ENCODE assay signal across 10 mouse cellular contexts in the genomic region with DNA sequence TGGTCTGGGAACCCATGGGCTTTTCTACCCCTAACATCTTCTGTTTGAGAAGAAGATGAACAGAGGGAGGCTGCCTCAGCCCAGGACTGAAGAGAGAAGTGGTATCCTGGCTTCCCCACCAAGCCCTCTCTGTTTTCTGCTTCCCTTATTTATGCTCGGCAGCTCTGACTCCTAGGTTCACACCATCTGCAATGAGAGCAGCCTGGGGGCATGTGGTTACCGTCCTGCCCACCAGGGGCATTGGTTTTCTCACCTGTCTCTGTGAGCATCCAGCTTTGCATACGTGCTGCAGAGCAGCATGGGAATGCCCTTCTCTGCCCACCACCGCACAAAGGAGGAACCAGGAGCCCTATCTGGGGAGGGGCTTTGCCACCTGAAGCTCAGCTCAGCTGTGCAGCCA.
DNase-seq lines count a peak whose midpoint lies in the region; ATAC-seq and TF ChIP-seq lines count a peak whose summit lies in the region.
"Had no signal": no experiment of that assay in that cellular context is flagged by ENCODE, and none has a peak within 500 bp of the region (broad histone marks: within the 10 kb centered on the region; RNA-seq: fewer than 3 reads in every experiment).

No protein-coding gene starts in this region.

- ATAC-seq in intestine, postnatal 0 days: no peak
- no peak for ATAC-seq in intestine, embryonic 16.5 days

- TF ChIP-seq CTCF in intestine, postnatal 0 days (IDR thresholded peaks at IDR 0.05; ENCODE audit: low read depth): peak; percentile 36; the same call in 1 of the 2 replicates

- H3K4me1 ChIP-seq in intestine, postnatal 0 days (replicated peaks; ENCODE audit: control insufficient read depth, insufficient read depth, low read length): peaks cover 9% of the 10 kb centered on the region
- H3K4me1 ChIP-seq in intestine, embryonic 16.5 days (ENCODE audit: control insufficient read depth, insufficient read depth, low read length): peaks cover 23% of the 10 kb centered on the region

- H3K4me3 ChIP-seq in intestine, postnatal 0 days (ENCODE audit: low read depth, low read length): no peak overlapping the region
- no peak overlapping the region for H3K4me3 ChIP-seq in intestine, embryonic 16.5 days (ENCODE audit: low read length)
- no peak overlapping the region for H3K4me3 ChIP-seq in macrophage (ENCODE audit: inconsistent target)
- H3K4me3 ChIP-seq: erythroblast, embryonic 14.5 days; hindbrain, embryonic 12.5 days had no signal

- no peaks in the 10 kb centered on the region for H3K27me3 ChIP-seq in intestine, postnatal 0 days (replicated peaks; ENCODE audit: control insufficient read depth, insufficient read depth, low read length)
- no peaks in the 10 kb centered on the region for H3K27me3 ChIP-seq in intestine, embryonic 16.5 days (replicated peaks; ENCODE audit: control insufficient read depth, insufficient read depth, low read length)

- WGBS in intestine, postnatal 0 days: 60% methylated on average over 4 of the region's 4 CpGs
- 51% methylated on average over 4 of the region's 4 CpGs for WGBS in intestine, embryonic 16.5 days
- WGBS in macrophage (ENCODE audit: missing documents): 19% methylated on average over 4 of the region's 4 CpGs

- H3K9me3 ChIP-seq in intestine, postnatal 0 days (ENCODE audit: control insufficient read depth): no peaks in the 10 kb centered on the region
- H3K9me3 ChIP-seq in intestine, embryonic 16.5 days (ENCODE audit: control insufficient read depth, low read length): no peaks in the 10 kb centered on the region
- H3K9me3 ChIP-seq: hindbrain, embryonic 12.5 days had no signal

- H3K27ac ChIP-seq in intestine, postnatal 0 days (ENCODE audit: low read depth, low read length): no peak overlapping the region
- H3K27ac ChIP-seq in intestine, embryonic 16.5 days (ENCODE audit: low read length): no peak overlapping the region
- H3K27ac ChIP-seq in macrophage: peak overlapping the region; percentile 93
- H3K27ac ChIP-seq: hindbrain, embryonic 12.5 days had no signal

- peak; percentile 22 to 23 for DNase-seq in spleen, postnatal 36 days (ENCODE audit: low spot score in 2 of 2)
- DNase-seq in spleen, postnatal 14 days (ENCODE audit: low spot score in 2 of 2): no peak
- DNase-seq in thymus, postnatal 4 days: peak; percentile 84
- no peak for DNase-seq in adrenal gland, adult (ENCODE audit: inconsistent age in 2 of 2, low spot score in 1 of 2)
- DNase-seq in testis, postnatal 14 days (ENCODE audit: low spot score): no peak

- no peaks in the 10 kb centered on the region for H3K36me3 ChIP-seq in intestine, postnatal 0 days (ENCODE audit: control insufficient read depth, insufficient read depth)
- H3K36me3 ChIP-seq in intestine, embryonic 16.5 days (ENCODE audit: control insufficient read depth, insufficient read depth, low read length): no peaks in the 10 kb centered on the region
- H3K36me3 ChIP-seq in macrophage (ENCODE audit: inconsistent target): no peaks in the 10 kb centered on the region
- H3K36me3 ChIP-seq: hindbrain, embryonic 12.5 days had no signal

- H3K79me2 ChIP-seq in macrophage (ENCODE audit: inconsistent target): no peaks in the 10 kb centered on the region

- H3K9ac ChIP-seq in intestine, postnatal 0 days (ENCODE audit: low read depth, low read length): no peak overlapping the region
- no peak overlapping the region for H3K9ac ChIP-seq in intestine, embryonic 16.5 days (ENCODE audit: low read depth, low read length)
- H3K9ac ChIP-seq: hindbrain, embryonic 12.5 days had no signal

- no peak overlapping the region for H3K4me2 ChIP-seq in intestine, postnatal 0 days (replicated peaks; ENCODE audit: low read depth)
- no peak overlapping the region for H3K4me2 ChIP-seq in intestine, embryonic 16.5 days (ENCODE audit: low read depth, low read length)
- H3K4me2 ChIP-seq: hindbrain, embryonic 12.5 days had no signal

Comparison
In these comparisons a context has a peak if more than half of its experiments do, and no peak if none do; other contexts are left out.
1. DNase-seq: peak in spleen, postnatal 36 days (2 of 2) and thymus, postnatal 4 days (single experiment); none in spleen, postnatal 14 days (0 of 2), adrenal gland, adult (0 of 2) and testis, postnatal 14 days (single experiment).